Mouse (Mus musculus): ENCODE measurements at regions not wholly inside any gene's neighbourhood (a gene's known extent, or its start where the extent isn't known, plus 50 kb on each side); places are given as distances from the start of the nearest gene placed in this dataset.

GRCm38 (mm10) chr6:53229350-53229749, 57.7 kb upstream of the Creb5 start:
- Histone ChIP-seq H3K79me2 (ENCODE audit: control insufficient read depth, insufficient read depth, low read length, poor library complexity) (no peaks in the 10 kb centered on the region), H3K36me3 (ENCODE audit: control insufficient read depth in 1 of 2, insufficient read depth in 2 of 2, low read length in 2 of 2) (no peaks in the 10 kb centered on the region), H3K9ac (ENCODE audit: control insufficient read depth, low read depth, low read length, poor library complexity, severe bottlenecking) (no peak overlapping the region), H3K4me1 (ENCODE audit: control insufficient read depth in 1 of 2, insufficient read depth in 2 of 2, low read length in 2 of 2) (no peaks in the 10 kb centered on the region), H3K9me3 (replicated peaks; ENCODE audit: insufficient read depth, low read length) (no peaks in the 10 kb centered on the region), H3K4me3 (ENCODE audit: control insufficient read depth in 1 of 2, insufficient read depth in 1 of 2, low read depth in 2 of 2, low read length in 2 of 2) (no peak overlapping the region), H3K27me3 (ENCODE audit: control insufficient read depth in 1 of 2, insufficient read depth in 2 of 2, low read length in 2 of 2) (no peaks in the 10 kb centered on the region), H3K27ac (ENCODE audit: control insufficient read depth, low read depth, low read length) (no peak overlapping the region)
- TF ChIP-seq TAL1 (IDR thresholded peaks at IDR 0.05; ENCODE audit: low read length) (no peak), E2F4 (IDR thresholded peaks at IDR 0.05; ENCODE audit: borderline replicate concordance, low read depth, low read length) (no peak), RCOR1 (IDR thresholded peaks at IDR 0.05; ENCODE audit: low read depth, low read length) (no peak), ZKSCAN1 (IDR thresholded peaks at IDR 0.05; ENCODE audit: low read depth, low read length) (no peak), JUND (IDR thresholded peaks at IDR 0.05; ENCODE audit: low read depth, low read length) (no peak), SMC3 (IDR thresholded peaks at IDR 0.05; ENCODE audit: low read depth, low read length) (no peak)
- no peak for DNase-seq (ENCODE audit: low read depth, low spot score)

- no peaks in the 10 kb centered on the region for H3K36me3 ChIP-seq (ENCODE audit: control insufficient read depth in 1 of 2, insufficient read depth in 2 of 2, low read length in 2 of 2)
- H3K4me1 ChIP-seq (ENCODE audit: control insufficient read depth in 1 of 2, insufficient read depth in 2 of 2, low read length in 2 of 2) = no peaks in the 10 kb centered on the region
- no peaks in the 10 kb centered on the region for H3K79me2 ChIP-seq (ENCODE audit: control insufficient read depth, insufficient read depth, low read length, poor library complexity)
Observed at GRCm38 (mm10) chr6:53222104-53222503, 65.0 kb upstream of the Creb5 start.

DNA sequence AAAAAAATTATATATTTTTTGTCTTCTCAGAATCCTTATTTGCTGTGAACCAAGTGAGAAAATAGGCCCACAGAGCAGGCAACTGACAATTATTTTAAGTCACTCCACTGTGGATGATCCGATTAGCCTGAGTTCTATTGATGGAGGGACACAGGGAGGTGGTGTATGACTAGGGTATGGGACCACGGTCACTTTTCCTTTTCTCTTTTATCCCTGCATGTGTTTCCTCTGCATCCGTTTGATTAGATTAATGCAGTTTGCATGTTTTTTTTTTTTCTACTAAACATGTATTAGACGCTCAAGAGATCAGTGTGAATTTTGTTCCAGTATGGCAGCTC, 65.4 kb upstream of the Creb5 start:
- no peaks in the 10 kb centered on the region for H3K79me2 ChIP-seq (ENCODE audit: control insufficient read depth, insufficient read depth, low read length, poor library complexity)
- no peak overlapping the region for H3K9ac ChIP-seq (ENCODE audit: control insufficient read depth, low read depth, low read length, poor library complexity, severe bottlenecking)
- H3K27ac ChIP-seq (ENCODE audit: control insufficient read depth, low read depth, low read length) = no peak overlapping the region
- no peak overlapping the region for H3K4me3 ChIP-seq (ENCODE audit: control insufficient read depth in 1 of 2, insufficient read depth in 1 of 2, low read depth in 2 of 2, low read length in 2 of 2)
- no peaks in the 10 kb centered on the region for H3K27me3 ChIP-seq (ENCODE audit: control insufficient read depth in 1 of 2, insufficient read depth in 2 of 2, low read length in 2 of 2)
- H3K4me1 ChIP-seq (ENCODE audit: control insufficient read depth in 1 of 2, insufficient read depth in 2 of 2, low read length in 2 of 2) = no peaks in the 10 kb centered on the region
- no peaks in the 10 kb centered on the region for H3K36me3 ChIP-seq (ENCODE audit: control insufficient read depth in 1 of 2, insufficient read depth in 2 of 2, low read length in 2 of 2)
- no peaks in the 10 kb centered on the region for H3K9me3 ChIP-seq (replicated peaks; ENCODE audit: insufficient read depth, low read length)
- no peak for TF ChIP-seq HCFC1 (IDR thresholded peaks at IDR 0.05; ENCODE audit: low read depth, low read length)
- no peak for TF ChIP-seq TCF12 (IDR thresholded peaks at IDR 0.05; ENCODE audit: low read depth, low read length)
- no peak for TF ChIP-seq ZNF384 (IDR thresholded peaks at IDR 0.05; ENCODE audit: low read depth, low read length)
- TF ChIP-seq GABPA (IDR thresholded peaks at IDR 0.05; ENCODE audit: low read depth, low read length) = no peak
- no peak for TF ChIP-seq MYC (IDR thresholded peaks at IDR 0.05; ENCODE audit: low read depth, low read length)
- TF ChIP-seq MYB (IDR thresholded peaks at IDR 0.05; ENCODE audit: low read depth, low read length) = no peak
- no peak for TF ChIP-seq MXI1 (IDR thresholded peaks at IDR 0.05; ENCODE audit: low read depth, low read length)
- TF ChIP-seq ETS1 (IDR thresholded peaks at IDR 0.05; ENCODE audit: low read depth, low read length) = no peak
- TF ChIP-seq BHLHE40 (IDR thresholded peaks at IDR 0.05; ENCODE audit: borderline replicate concordance, low read depth, low read length) = no peak
- no peak for TF ChIP-seq MAFK (IDR thresholded peaks at IDR 0.05; ENCODE audit: borderline replicate concordance, low read depth, low read length)
- no peak for TF ChIP-seq SMC3 (IDR thresholded peaks at IDR 0.05; ENCODE audit: low read depth, low read length)
- TF ChIP-seq EP300 (IDR thresholded peaks at IDR 0.05; ENCODE audit: low read depth in 1 of 2, low read length in 2 of 2) = no peak
- TF ChIP-seq UBTF (IDR thresholded peaks at IDR 0.05; ENCODE audit: borderline replicate concordance, insufficient read depth, low read depth, low read length) = no peak
- DNase-seq (ENCODE audit: low read depth, low spot score) = no peak

More at GRCm38 (mm10) chr6:53222104-53222503, 65.0 kb upstream of the Creb5 start:
- no peak overlapping the region for H3K9ac ChIP-seq (ENCODE audit: control insufficient read depth, low read depth, low read length, poor library complexity, severe bottlenecking)
- H3K9me3 ChIP-seq (replicated peaks; ENCODE audit: insufficient read depth, low read length) = no peaks in the 10 kb centered on the region
- H3K4me3 ChIP-seq (ENCODE audit: control insufficient read depth in 1 of 2, insufficient read depth in 1 of 2, low read depth in 2 of 2, low read length in 2 of 2) = no peak overlapping the region
- H3K27ac ChIP-seq (ENCODE audit: control insufficient read depth, low read depth, low read length) = no peak overlapping the region
- TF ChIP-seq POLR2AphosphoS2 (IDR thresholded peaks at IDR 0.05; ENCODE audit: low read length) (no peak), MXI1 (IDR thresholded peaks at IDR 0.05; ENCODE audit: low read depth, low read length) (no peak), CTCF (IDR thresholded peaks at IDR 0.05 in 2 of 3, conservative IDR thresholded peaks at IDR 0.05 in 1 of 3; ENCODE audit: control insufficient read depth in 1 of 3, insufficient read depth in 1 of 3, low read depth in 2 of 3, low read length in 3 of 3, poor library complexity in 1 of 3, severe bottlenecking in 1 of 3) (no peak), USF2 (IDR thresholded peaks at IDR 0.05; ENCODE audit: borderline replicate concordance in 1 of 2, insufficient read depth in 1 of 2, low read depth in 1 of 2, low read length in 2 of 2) (no peak), ETS1 (IDR thresholded peaks at IDR 0.05; ENCODE audit: low read depth, low read length) (no peak), USF1 (IDR thresholded peaks at IDR 0.05; ENCODE audit: low read depth, low read length) (no peak), POLR2AphosphoS5 (IDR thresholded peaks at IDR 0.05; ENCODE audit: borderline replicate concordance, low read depth, low read length) (no peak), ZKSCAN1 (IDR thresholded peaks at IDR 0.05; ENCODE audit: low read depth, low read length) (no peak), E2F4 (IDR thresholded peaks at IDR 0.05; ENCODE audit: borderline replicate concordance, low read depth, low read length) (no peak), TAL1 (IDR thresholded peaks at IDR 0.05; ENCODE audit: low read length) (no peak)
- H3K27me3 ChIP-seq (ENCODE audit: control insufficient read depth in 1 of 2, insufficient read depth in 2 of 2, low read length in 2 of 2) = no peaks in the 10 kb centered on the region
- no peak for DNase-seq (ENCODE audit: low read depth, low spot score)
